Mouse (Mus musculus): Measurements from ENCODE around the gene Micu1.

GRCm38 (mm10) chr10:59664765-59665164 lies 37.5 kb upstream of the Micu1 start:
- no peak for TF ChIP-seq CHD2 (IDR thresholded peaks at IDR 0.05; ENCODE audit: low read depth, low read length)
- TF ChIP-seq ZC3H11A (IDR thresholded peaks at IDR 0.05; ENCODE audit: borderline replicate concordance, low read depth, low read length) = no peak
- no peak for TF ChIP-seq MAFK (IDR thresholded peaks at IDR 0.05; ENCODE audit: insufficient read depth, low read depth, low read length)
